Mouse (Mus musculus) layer of hippocampus, adult 18-20 months (tissue): ENCODE data around the gene Adk. TPM values are rescaled to one million over a fixed set of nuclear protein-coding genes. Genes with fewer than 3 reads are reported as not detected.

ENCODE experiments used
- DNase-seq, 2 experiments: peaks; one replicate each; pipeline ENCODE4 v3.0.0; 2022; ENCODE audit warnings: low spot score in 2 of 2
- long read RNA-seq: library from polyadenylated mRNA; stranded (forward); transcript quantifications from one replicate; pipeline ENCODE4 v2.0.0, GENCODE M21; 2021
- total RNA-seq, 2 experiments: library from RNA; stranded (reverse); gene quantifications; 2 replicates each; pipeline ENCODE4 v1.2.3; 2021

Gene Adk
- total RNA-seq = 10 to 100 TPM; 64.2 to 69.7 TPM
- long read RNA-seq, transcript Adk-207 (11 exons, 1,818 nt) = major isoform, 53 of 82 reads
- long read RNA-seq, transcript Adk-201 (11 exons, 1,782 nt) = minor isoform, 25 of 82 reads
- long read RNA-seq, partial matches to known transcripts = 0 of 82 reads
- long read RNA-seq, other reads (novel, unspliced or antisense) = 4 of 82 reads

DNA sequence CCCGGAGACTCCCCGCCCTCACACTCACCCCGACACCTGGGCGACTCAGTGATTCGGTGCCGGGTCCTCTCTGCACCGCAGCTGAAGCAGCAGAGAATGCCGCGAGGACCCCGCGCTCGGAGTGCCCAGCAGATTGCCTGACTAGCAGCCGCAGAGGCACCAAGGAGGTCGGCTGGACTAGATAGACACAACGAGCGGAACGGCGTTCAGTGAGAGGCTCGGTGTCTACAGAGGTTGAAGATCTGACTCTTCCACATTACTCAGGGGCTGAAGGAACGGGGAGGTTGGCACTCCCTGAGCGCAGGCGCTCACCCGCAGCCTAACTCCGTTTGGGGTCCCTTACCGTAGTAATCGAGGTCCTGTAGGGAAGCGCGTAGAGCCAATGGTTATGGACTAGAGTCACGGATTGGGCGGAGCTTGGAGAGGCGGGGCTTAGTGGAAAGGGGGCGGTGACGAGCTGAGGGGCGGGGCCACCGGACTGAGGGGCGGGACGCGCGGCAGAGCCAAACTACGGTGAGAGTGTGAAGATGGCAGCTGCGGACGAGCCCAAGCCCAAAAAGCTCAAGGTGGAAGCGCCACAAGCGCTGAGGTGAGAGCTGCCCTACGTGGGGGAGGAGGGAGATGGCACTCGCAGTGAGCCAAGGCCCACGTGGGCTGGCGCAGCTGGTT is at the start of gene Adk, which contains the start of gene Ap3m1:
Gene Adk (plus strand): TSS at position 463 of the 669 bp plus-strand sequence.
Gene Ap3m1 (minus strand): TSS at position 397 of the 669 bp plus-strand sequence.
- peak; percentile 88 to 95 for DNase-seq

- DNase-seq = no peak
These were observed 38.5 kb upstream of the Adk start for GRCm38 (mm10) chr14:21013800-21014334.

- no peak for DNase-seq
These were observed 34.5 kb upstream of the Adk start for GRCm38 (mm10) chr14:21017871-21018270.

DNA sequence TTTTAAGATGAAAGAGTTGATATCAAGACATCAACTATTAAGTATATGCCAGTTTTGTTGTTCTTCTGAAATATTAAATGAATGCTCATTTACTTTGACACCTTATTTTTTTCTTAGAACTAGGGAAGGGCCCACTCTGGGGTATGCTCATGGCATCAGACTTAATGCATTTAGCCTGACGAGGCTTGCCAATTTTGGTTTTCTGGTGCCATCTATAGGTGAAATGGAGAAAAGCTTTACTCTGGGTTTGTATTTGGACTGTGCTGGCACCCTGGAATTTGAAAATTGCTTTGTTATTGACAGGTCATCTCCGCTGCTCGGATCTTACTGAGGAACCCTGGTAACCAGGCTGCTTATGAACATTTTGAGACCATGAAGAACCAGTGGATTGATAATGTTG is 33.4 kb upstream of the Adk start:
- DNase-seq = peak in 1 of 2 experiments; percentile 76

- DNase-seq = peak; percentile 43 to 71
These were observed 31.9 kb upstream of the Adk start for GRCm38 (mm10) chr14:21020435-21020834.

DNA sequence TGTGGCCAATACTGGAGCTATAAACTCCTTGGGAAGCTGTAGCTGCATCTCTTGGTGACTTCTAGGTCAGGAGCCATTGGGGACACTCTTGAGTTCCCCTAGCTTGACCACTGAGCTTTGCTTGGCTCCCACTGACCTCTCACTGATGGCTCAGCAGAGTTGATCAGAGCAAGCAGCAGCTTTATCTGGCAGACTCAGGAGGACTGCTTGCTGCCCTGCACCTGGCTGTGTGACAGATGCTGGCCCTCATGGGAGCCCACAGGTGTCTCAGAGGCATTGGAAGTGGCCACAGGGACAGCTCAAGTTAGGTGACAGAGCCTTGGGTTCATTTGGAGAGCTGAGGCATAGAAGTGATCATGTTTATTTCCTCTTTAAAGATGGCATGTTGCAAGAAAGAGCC is 24.8 kb upstream of the Adk start:
- no peak for DNase-seq

GRCm38 (mm10) chr14:21029025-21029659 is 23.2 kb upstream of the Adk start:
- DNase-seq = no peak

- peak in 1 of 2 experiments; percentile 63 for DNase-seq
These were observed 20.4 kb upstream of the Adk start for GRCm38 (mm10) chr14:21031783-21032511.

GRCm38 (mm10) chr14:21034271-21034670 is 18.1 kb upstream of the Adk start:
- DNase-seq = no peak

GRCm38 (mm10) chr14:21034791-21035190 is 17.6 kb upstream of the Adk start:
- DNase-seq = no peak

DNA sequence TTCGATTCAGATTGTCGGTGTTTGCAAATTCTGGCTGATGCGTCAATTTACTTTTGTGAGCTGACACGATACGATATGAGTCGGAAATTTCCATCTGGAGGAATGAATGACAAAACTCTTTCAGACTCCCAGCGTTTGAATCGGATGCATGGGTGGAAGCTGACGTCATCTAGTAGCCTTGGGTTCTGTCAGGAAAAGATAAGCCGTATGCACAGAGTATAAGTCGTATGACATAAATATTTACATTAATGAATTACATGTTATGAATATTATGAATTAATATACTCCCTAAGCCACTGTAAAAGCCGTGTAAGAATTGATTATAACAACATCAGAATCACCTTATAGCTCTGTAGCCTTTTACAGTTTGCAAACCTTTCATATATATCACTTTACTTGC is 13.3 kb upstream of the Adk start:
- DNase-seq = no peak

DNA sequence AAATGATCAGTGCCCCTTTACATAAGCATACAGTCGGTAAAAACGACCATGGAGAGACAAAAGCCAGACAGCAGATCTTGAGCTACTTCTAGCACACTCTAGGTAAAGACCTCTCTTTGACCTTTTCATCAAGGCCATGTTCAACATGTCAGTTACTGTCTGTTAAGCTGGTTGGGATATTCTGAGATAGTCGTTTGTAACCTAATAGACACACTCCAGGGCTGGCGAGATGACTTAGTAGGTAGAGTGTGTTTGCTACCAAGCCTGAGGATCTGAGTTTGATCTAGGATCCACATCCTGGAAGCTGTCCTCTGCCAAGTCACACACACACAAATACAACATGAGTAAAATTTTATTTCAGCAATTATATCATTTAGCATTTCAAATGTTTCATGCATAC is 12.8 kb upstream of the Adk start:
- DNase-seq = no peak

- DNase-seq = no peak
These were observed 4.5 kb upstream of the Adk start for GRCm38 (mm10) chr14:21047840-21048239.

- no peak for DNase-seq
These were observed 3.5 kb upstream of the Adk start for GRCm38 (mm10) chr14:21048879-21049278.

GRCm38 (mm10) chr14:21050734-21051133 is 1.6 kb upstream of the Adk start:
- no peak for DNase-seq

DNA sequence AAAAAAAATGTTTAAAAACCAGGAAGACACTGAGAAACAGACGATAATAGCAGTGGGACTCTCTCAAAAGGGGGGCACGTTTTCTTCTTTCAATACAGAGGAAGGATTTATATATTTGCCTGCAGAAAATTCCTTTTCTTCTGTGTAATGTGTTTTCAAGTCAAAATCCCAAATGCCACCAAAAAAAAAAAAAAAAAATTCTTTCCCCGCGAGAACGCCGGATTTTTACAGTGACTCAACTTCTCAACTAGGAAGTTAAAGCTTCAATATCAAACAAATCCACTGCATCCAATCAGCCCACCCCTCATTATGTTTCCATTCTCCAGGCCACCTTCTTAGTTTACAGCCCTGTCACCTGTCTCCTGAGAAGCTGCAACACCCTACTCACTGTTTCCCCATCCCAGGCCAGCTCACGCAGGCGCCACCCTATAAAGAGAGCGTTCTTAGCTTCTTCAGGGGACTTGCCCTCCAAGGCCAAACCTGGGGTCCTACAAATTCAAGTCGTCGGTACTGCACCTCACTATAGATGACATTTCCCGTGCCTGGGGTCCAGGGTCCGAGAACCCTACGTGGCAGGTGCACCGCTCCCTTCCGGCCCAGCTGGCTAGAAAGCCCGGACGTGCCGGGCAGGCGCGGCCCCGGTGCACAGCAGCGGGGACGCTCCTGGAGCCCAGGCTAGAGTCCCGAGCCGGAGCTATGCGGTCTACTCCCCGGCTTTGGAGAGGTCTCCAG is 828 bp upstream of the Adk start:
- DNase-seq = no peak

GRCm38 (mm10) chr14:21052781-21053130 is 382 bp downstream of the Adk start:
- DNase-seq = no peak

- DNase-seq = no peak
These were observed 777 bp downstream of the Adk start for GRCm38 (mm10) chr14:21053151-21053550.

DNA sequence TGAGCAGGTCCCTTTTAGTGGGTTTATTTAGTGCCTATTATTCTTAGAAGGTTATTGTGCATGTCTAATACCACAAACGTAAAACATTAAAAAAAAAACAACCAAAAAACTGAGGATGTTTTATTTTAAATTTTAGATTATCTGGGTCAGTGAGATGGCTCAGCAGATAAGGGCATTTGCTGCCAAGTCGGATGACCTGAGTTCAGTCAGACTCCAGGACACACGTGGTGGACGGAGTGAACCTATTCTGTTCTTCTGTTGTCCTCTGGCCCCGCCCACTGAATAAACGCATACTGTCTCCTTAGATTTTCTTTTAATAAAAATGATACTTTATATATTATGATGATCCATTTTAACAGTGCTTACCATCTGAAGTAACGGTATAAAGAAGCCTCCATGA is 1.2 kb downstream of the Adk start:
- DNase-seq = no peak

- DNase-seq = no peak
These were observed 6.6 kb downstream of the Adk start for GRCm38 (mm10) chr14:21058972-21059371.
